In the genomic region with DNA sequence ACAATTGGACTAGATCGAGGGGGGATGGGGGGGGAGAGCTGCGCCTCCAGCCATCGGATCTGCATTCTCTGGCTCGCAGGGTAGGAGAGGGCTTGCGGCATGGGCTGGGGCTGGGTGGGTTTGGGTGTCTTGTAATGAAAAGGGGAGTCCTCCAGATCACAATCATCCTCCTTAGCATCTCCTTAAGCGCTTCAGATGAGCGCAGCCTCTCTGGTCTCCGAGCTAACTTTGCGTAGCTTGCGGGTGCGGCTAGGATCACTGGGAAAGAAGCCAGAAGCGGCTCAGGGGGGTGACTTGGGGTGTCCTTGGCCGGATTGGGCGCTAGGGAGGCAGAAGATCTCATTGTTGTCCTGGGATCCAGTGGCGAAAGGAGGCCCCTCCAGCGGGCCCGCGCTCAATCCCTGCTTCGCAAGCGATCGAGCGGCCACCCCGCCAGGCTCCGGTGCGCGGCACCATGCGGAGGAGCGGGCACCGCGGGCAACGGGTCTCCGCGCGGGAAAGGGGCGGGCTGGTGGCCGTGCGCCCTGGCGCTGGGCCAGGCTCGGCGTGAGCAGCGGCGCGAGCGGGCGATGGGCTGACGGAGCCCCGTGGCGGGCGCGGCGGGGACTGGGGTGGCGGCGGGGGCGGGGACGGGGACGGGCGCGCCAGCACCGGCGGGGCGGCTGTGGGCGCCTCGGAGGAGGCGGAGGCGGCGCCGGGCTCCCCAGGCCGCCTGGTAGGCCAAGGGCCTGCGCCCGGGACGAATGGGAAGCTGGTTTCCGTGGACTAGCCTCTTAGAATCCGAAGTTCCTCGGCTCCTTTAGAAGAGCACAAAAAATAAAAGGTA, we compare ENCODE assay signal across 8 mouse cellular contexts.
DNase-seq lines count a peak whose midpoint lies in the region; ATAC-seq lines count a peak whose summit lies in the region.

No protein-coding gene starts in this region.

- peaks cover 11% of the 10 kb centered on the region; the same call in 1 of the 2 replicates for H3K4me1 ChIP-seq in intestine, embryonic 14.5 days (replicated peaks; ENCODE audit: control insufficient read depth, insufficient read depth, low read length)
- peaks cover 57% of the 10 kb centered on the region for H3K4me1 ChIP-seq in limb, embryonic 10.5 days

- H3K9ac ChIP-seq in intestine, embryonic 14.5 days (ENCODE audit: low read length), result peak overlapping the region; percentile 85

- peak overlapping the region; percentile 84 for H3K27ac ChIP-seq in intestine, embryonic 14.5 days (ENCODE audit: low read depth)
- peak overlapping the region; percentile 98 for H3K27ac ChIP-seq in limb, embryonic 10.5 days

- H3K9me3 ChIP-seq in intestine, embryonic 14.5 days (ENCODE audit: control insufficient read depth, low read length), result no peaks in the 10 kb centered on the region
- H3K9me3 ChIP-seq in limb, embryonic 10.5 days (replicated peaks), result no peaks in the 10 kb centered on the region

- H3K27me3 ChIP-seq in intestine, embryonic 14.5 days (replicated peaks; ENCODE audit: control insufficient read depth, insufficient read depth, low read length), result no peaks in the 10 kb centered on the region
- H3K27me3 ChIP-seq in limb, embryonic 10.5 days (ENCODE audit: low read depth, poor library complexity, severe bottlenecking), result no peaks in the 10 kb centered on the region

- ATAC-seq in intestine, embryonic 14.5 days (replicated peaks; ENCODE audit: low FRiP score, low TSS enrichment, low read depth), result peak; percentile 76
- ATAC-seq in megakaryocyte-erythroid progenitor cell, adult 5-6 weeks (replicated peaks; ENCODE audit: low FRiP score, low TSS enrichment, poor library complexity, severe bottlenecking), result peak; percentile 28; the same call in 1 of the 2 replicates

- H3K36me3 ChIP-seq in intestine, embryonic 14.5 days (ENCODE audit: control insufficient read depth, insufficient read depth, low read length), result no peaks in the 10 kb centered on the region
- H3K36me3 ChIP-seq in limb, embryonic 10.5 days, result peaks cover 18% of the 10 kb centered on the region

- peak; percentile 83 for DNase-seq in adrenal gland, postnatal 14 days
- peak; percentile 66 for DNase-seq in embryo, embryonic 10 days (ENCODE audit: low spot score)
- DNase-seq in gastrocnemius, postnatal 25 days, result peak; percentile 49
- peak; percentile 87 for DNase-seq in intestine, embryonic 14.5 days (ENCODE audit: low spot score)
- peak; percentile 77 for DNase-seq in limb, embryonic 10.5 days (ENCODE audit: low spot score)
- DNase-seq in right cerebral cortex, postnatal 4 days, result peak; percentile 65
- DNase-seq in natural killer cell, adult 2 months (ENCODE audit: low spot score in 2 of 2), result no peak

- peak overlapping the region; percentile 77 for H3K4me2 ChIP-seq in intestine, embryonic 14.5 days (ENCODE audit: low read length)

- H3K4me3 ChIP-seq in intestine, embryonic 14.5 days (ENCODE audit: low read depth, low read length), result peak overlapping the region; percentile 64
- peak overlapping the region; percentile 74 for H3K4me3 ChIP-seq in limb, embryonic 10.5 days

- WGBS in intestine, embryonic 14.5 days, result under 1% methylated on average over 59 of the region's 74 CpGs
- under 1% methylated on average over 67 of the region's 74 CpGs for WGBS in limb, embryonic 10.5 days

Comparison
In these comparisons a context has a peak if more than half of its experiments do, and no peak if none do; other contexts are left out.
1. DNase-seq: peak in adrenal gland, postnatal 14 days (single experiment), embryo, embryonic 10 days (single experiment), gastrocnemius, postnatal 25 days (single experiment), intestine, embryonic 14.5 days (single experiment), limb, embryonic 10.5 days (single experiment) and right cerebral cortex, postnatal 4 days (single experiment); none in natural killer cell, adult 2 months (0 of 2).